Mouse (Mus musculus): ENCODE data around the gene Nrtn. TPM values are rescaled to one million over a fixed set of nuclear protein-coding genes. Genes with fewer than 3 reads are reported as not detected.

The Nrtn gene
- polyA plus RNA-seq, 1 experiment, result 44.4 TPM

DNA sequence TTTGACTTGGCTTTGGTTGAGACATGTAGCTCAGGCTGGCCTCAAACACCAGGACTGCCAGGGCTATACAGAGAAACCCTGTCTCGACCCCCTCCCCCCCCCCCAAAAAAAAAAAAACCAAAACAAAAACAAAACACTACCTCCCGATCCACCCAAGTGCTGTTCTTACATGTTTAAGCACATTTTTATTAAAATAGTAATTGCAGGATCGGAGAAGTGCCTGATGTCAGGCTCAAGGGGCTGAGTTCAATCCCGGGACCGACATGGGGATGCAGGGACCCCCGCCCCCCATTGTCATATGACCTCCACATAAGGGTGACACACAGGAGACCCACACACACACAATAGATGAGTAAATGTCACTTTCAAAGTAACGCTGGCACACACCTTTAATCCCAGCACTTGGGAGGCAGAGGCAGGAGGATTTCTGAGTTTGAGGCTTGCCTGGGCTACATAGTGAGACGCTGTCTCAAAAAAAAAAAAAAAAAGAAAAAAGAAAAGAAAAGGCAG, 6.5 kb upstream of the Nrtn start:
- Histone ChIP-seq H3K4me1 (replicated peaks; ENCODE audit: control insufficient read depth, insufficient read depth, low read length) (peaks cover 31% of the 10 kb centered on the region), H3K4me3 (ENCODE audit: control insufficient read depth, insufficient read depth, low read length) (peak overlapping the region; percentile 70; the same call in 1 of the 2 replicates), H3K27ac (ENCODE audit: control insufficient read depth, insufficient read depth, low read length) (peak overlapping the region; percentile 76; the same call in 1 of the 2 replicates), H3K36me3 (ENCODE audit: control insufficient read depth, insufficient read depth, low read length) (no peaks in the 10 kb centered on the region), H3K27me3 (ENCODE audit: control insufficient read depth, insufficient read depth, low read length) (no peaks in the 10 kb centered on the region)
- TF ChIP-seq CTCF (IDR thresholded peaks at IDR 0.05; ENCODE audit: borderline replicate concordance, control insufficient read depth, extremely low read depth, insufficient read depth, low read length, poor library complexity) (no peak), POLR2A (IDR thresholded peaks at IDR 0.05; ENCODE audit: control insufficient read depth, extremely low read depth, insufficient read depth, low read length, poor library complexity) (no peak)
- no peak for DNase-seq
- 82% methylated on average over 8 of the region's 8 CpGs for WGBS

GRCm38 (mm10) chr17:56762769-56763731, 5.7 kb upstream of the Nrtn start:
- Histone ChIP-seq H3K4me3 (ENCODE audit: control insufficient read depth, insufficient read depth, low read length) (no peak overlapping the region), H3K27me3 (ENCODE audit: control insufficient read depth, insufficient read depth, low read length) (no peaks in the 10 kb centered on the region), H3K4me1 (replicated peaks; ENCODE audit: control insufficient read depth, insufficient read depth, low read length) (peaks cover 35% of the 10 kb centered on the region), H3K36me3 (ENCODE audit: control insufficient read depth, insufficient read depth, low read length) (no peaks in the 10 kb centered on the region), H3K27ac (ENCODE audit: control insufficient read depth, insufficient read depth, low read length) (peak overlapping the region; percentile 69; the same call in 1 of the 2 replicates)
- DNase-seq, result peak; percentile 70
- TF ChIP-seq CTCF (IDR thresholded peaks at IDR 0.05; ENCODE audit: borderline replicate concordance, control insufficient read depth, extremely low read depth, insufficient read depth, low read length, poor library complexity) (no peak), POLR2A (IDR thresholded peaks at IDR 0.05; ENCODE audit: control insufficient read depth, extremely low read depth, insufficient read depth, low read length, poor library complexity) (no peak)
- WGBS, result 64% methylated on average over 27 of the region's 27 CpGs

- WGBS, result under 1% methylated on average over 28 of the region's 28 CpGs
- DNase-seq, result peak; percentile 92
These were observed 4.7 kb upstream of the Nrtn start for GRCm38 (mm10) chr17:56761991-56762410.

DNA sequence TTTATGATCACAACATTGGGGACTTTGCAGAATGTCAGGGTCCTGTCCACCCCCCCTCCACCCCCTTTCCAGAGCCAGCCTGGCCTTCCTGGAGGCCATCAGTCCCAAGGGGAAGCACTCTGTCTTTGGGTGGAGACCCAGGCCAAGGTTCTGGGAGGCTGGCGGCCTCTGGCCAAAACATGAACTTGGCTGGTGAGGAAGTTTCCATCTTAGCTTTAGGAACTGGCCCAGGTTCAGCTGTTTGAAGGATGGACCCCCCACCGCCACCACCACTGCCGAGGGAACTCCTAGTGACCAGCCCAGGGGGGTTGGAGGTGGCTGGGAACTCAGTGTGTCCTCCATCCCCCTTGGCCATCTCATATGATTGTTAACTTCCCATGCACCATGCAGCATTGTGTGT, 3.7 kb upstream of the Nrtn start:
- Histone ChIP-seq H3K4me1 (replicated peaks; ENCODE audit: control insufficient read depth, insufficient read depth, low read length) (peaks cover 46% of the 10 kb centered on the region), H3K27ac (ENCODE audit: control insufficient read depth, insufficient read depth, low read length) (no peak overlapping the region), H3K27me3 (ENCODE audit: control insufficient read depth, insufficient read depth, low read length) (no peaks in the 10 kb centered on the region), H3K4me3 (ENCODE audit: control insufficient read depth, insufficient read depth, low read length) (no peak overlapping the region), H3K36me3 (ENCODE audit: control insufficient read depth, insufficient read depth, low read length) (no peaks in the 10 kb centered on the region)
- TF ChIP-seq CTCF (IDR thresholded peaks at IDR 0.05; ENCODE audit: borderline replicate concordance, control insufficient read depth, extremely low read depth, insufficient read depth, low read length, poor library complexity), result no peak
- TF ChIP-seq POLR2A (IDR thresholded peaks at IDR 0.05; ENCODE audit: control insufficient read depth, extremely low read depth, insufficient read depth, low read length, poor library complexity), result no peak
- 85% methylated on average over 3 of the region's 3 CpGs for WGBS
- DNase-seq, result no peak

More at GRCm38 (mm10) chr17:56761991-56762410, 4.7 kb upstream of the Nrtn start:
- Histone ChIP-seq H3K27me3 (ENCODE audit: control insufficient read depth, insufficient read depth, low read length) (no peaks in the 10 kb centered on the region), H3K4me1 (replicated peaks; ENCODE audit: control insufficient read depth, insufficient read depth, low read length) (peaks cover 43% of the 10 kb centered on the region), H3K4me3 (ENCODE audit: control insufficient read depth, insufficient read depth, low read length) (peak overlapping the region; percentile 49), H3K36me3 (ENCODE audit: control insufficient read depth, insufficient read depth, low read length) (no peaks in the 10 kb centered on the region), H3K27ac (ENCODE audit: control insufficient read depth, insufficient read depth, low read length) (peak overlapping the region; percentile 69)
- TF ChIP-seq POLR2A (IDR thresholded peaks at IDR 0.05; ENCODE audit: control insufficient read depth, extremely low read depth, insufficient read depth, low read length, poor library complexity) (peak; percentile 67), CTCF (IDR thresholded peaks at IDR 0.05; ENCODE audit: borderline replicate concordance, control insufficient read depth, extremely low read depth, insufficient read depth, low read length, poor library complexity) (no peak)

DNA sequence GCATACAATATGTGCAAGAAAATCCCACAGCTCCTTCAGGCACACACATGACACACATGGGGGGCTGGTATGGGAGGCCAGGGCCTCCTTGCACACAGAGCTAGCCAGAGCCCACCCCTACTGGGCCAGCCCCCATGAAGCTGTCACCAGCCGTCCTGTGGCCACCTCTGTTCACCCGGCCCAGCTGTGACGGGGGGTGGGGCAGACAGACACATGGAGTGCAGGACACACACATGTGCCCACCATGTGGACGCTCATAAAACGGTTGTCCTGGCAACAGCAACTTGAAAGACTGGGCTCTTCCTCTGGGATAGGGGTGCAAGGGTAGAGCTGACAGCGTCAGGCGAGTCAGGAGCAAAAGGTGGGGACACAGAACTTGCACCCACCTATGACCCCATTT, 1.9 kb upstream of the Nrtn start:
- Histone ChIP-seq H3K27me3 (ENCODE audit: control insufficient read depth, insufficient read depth, low read length) (no peaks in the 10 kb centered on the region), H3K4me3 (ENCODE audit: control insufficient read depth, insufficient read depth, low read length) (no peak overlapping the region), H3K4me1 (replicated peaks; ENCODE audit: control insufficient read depth, insufficient read depth, low read length) (peaks cover 49% of the 10 kb centered on the region), H3K27ac (ENCODE audit: control insufficient read depth, insufficient read depth, low read length) (no peak overlapping the region), H3K36me3 (ENCODE audit: control insufficient read depth, insufficient read depth, low read length) (no peaks in the 10 kb centered on the region)
- no peak for DNase-seq
- 91% methylated on average over 7 of the region's 7 CpGs for WGBS
- TF ChIP-seq POLR2A (IDR thresholded peaks at IDR 0.05; ENCODE audit: control insufficient read depth, extremely low read depth, insufficient read depth, low read length, poor library complexity) (no peak), CTCF (IDR thresholded peaks at IDR 0.05; ENCODE audit: borderline replicate concordance, control insufficient read depth, extremely low read depth, insufficient read depth, low read length, poor library complexity) (no peak)

- Histone ChIP-seq H3K27me3 (ENCODE audit: control insufficient read depth, insufficient read depth, low read length) (no peaks in the 10 kb centered on the region), H3K36me3 (ENCODE audit: control insufficient read depth, insufficient read depth, low read length) (no peaks in the 10 kb centered on the region), H3K4me1 (replicated peaks; ENCODE audit: control insufficient read depth, insufficient read depth, low read length) (peaks cover 49% of the 10 kb centered on the region), H3K27ac (ENCODE audit: control insufficient read depth, insufficient read depth, low read length) (no peak overlapping the region), H3K4me3 (ENCODE audit: control insufficient read depth, insufficient read depth, low read length) (no peak overlapping the region)
- DNase-seq, result peak; percentile 83
- 10% methylated on average over 12 of the region's 12 CpGs for WGBS
- TF ChIP-seq CTCF (IDR thresholded peaks at IDR 0.05; ENCODE audit: borderline replicate concordance, control insufficient read depth, extremely low read depth, insufficient read depth, low read length, poor library complexity) (peak; percentile 73; the same call in 1 of the 2 replicates), POLR2A (IDR thresholded peaks at IDR 0.05; ENCODE audit: control insufficient read depth, extremely low read depth, insufficient read depth, low read length, poor library complexity) (no peak)
These were observed 802 bp upstream of the Nrtn start for GRCm38 (mm10) chr17:56758132-56758531.
